Mouse (Mus musculus): Measurements from ENCODE around the gene Csnk2a1. TPM values are rescaled to one million over a fixed set of nuclear protein-coding genes. Genes with fewer than 3 reads are reported as not detected.

The Csnk2a1 gene
- polyA plus RNA-seq, 1 experiment: 10.1 TPM

DNA sequence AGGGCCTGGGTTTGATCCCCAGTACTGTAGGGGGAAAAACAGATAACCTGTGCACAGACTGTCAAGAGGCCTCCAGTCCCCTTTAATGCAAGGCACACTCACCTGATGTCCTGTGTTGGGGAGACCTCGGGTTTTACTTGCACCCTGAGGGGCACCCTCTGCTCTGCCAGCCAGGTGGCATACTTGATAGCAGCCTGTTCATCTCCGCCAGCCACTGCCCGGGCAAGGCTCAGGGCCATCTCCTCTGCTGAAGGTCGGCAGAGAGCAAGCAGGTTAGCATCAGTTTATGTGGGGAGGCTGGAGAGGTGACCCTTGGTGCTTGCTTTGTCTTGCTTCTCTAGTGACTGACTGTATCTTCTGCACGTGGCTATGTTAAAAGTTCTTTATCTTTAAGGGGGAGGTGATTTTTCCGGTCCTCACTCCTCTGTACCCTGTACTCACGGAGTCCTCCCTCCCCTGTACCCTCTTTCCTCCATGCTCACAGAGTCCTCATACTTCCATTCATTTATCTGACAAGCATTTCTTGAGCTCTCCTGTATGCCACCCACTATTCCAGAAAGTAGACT, 104.3 kb downstream of the Csnk2a1 start:
- no peak overlapping the region for H3K27ac ChIP-seq (ENCODE audit: insufficient read depth, low read depth, low read length)
- H3K4me3 ChIP-seq (ENCODE audit: low read depth, low read length): peak overlapping the region; percentile 30
- 23% methylated on average over 7 of the region's 7 CpGs for WGBS
- H3K36me3 ChIP-seq (ENCODE audit: control insufficient read depth, insufficient read depth, low read length): peaks cover 20% of the 10 kb centered on the region
- TF ChIP-seq POLR2A (IDR thresholded peaks at IDR 0.05; ENCODE audit: low read depth, low read length) (no peak), CTCF (IDR thresholded peaks at IDR 0.05; ENCODE audit: extremely low read depth, insufficient read length, insufficient replicate concordance, low read depth, low read length) (no peak)
- no peaks in the 10 kb centered on the region for H3K27me3 ChIP-seq (ENCODE audit: control insufficient read depth, insufficient read depth, low read length)
- H3K4me1 ChIP-seq (ENCODE audit: control insufficient read depth, insufficient read depth, insufficient read length, low read length): peaks cover 14% of the 10 kb centered on the region

Other genes with a start within 250 kb of the Csnk2a1 start
- 10.7 and 14.0 TPM in 2 replicates for gene Fam110a, start 246.6 kb upstream of the Csnk2a1 start, polyA plus RNA-seq (2012; rRNA removed)
- 26.8 and 274 TPM in 2 replicates for gene Slc52a3, start 230.3 kb upstream of the Csnk2a1 start, polyA plus RNA-seq (2012; rRNA removed)
- 0.03 TPM in 1 of 2 replicates, not detected in the other for gene Scrt2, start 145.3 kb upstream of the Csnk2a1 start, polyA plus RNA-seq (2012; rRNA removed)
- 184 and 579 TPM in 2 replicates for gene Srxn1, start 121.3 kb upstream of the Csnk2a1 start, polyA plus RNA-seq (2012; rRNA removed)
- gene Tcf15, start 83.3 kb upstream of the Csnk2a1 start, polyA plus RNA-seq (2012; rRNA removed): 5.6 and 6.4 TPM in 2 replicates
- 23.4 and 49.6 TPM in 2 replicates for gene Tbc1d20, start 67.0 kb downstream of the Csnk2a1 start, polyA plus RNA-seq (2012; rRNA removed)
- gene Rbck1, start 105.8 kb downstream of the Csnk2a1 start, polyA plus RNA-seq (2012; rRNA removed): 185 and 340 TPM in 2 replicates
- 5.1 and 23.5 TPM in 2 replicates for gene Trib3, start 117.2 kb downstream of the Csnk2a1 start, polyA plus RNA-seq (2012; rRNA removed)
- 0.36 and 0.51 TPM in 2 replicates for gene Nrsn2, start 149.8 kb downstream of the Csnk2a1 start, polyA plus RNA-seq (2012; rRNA removed)
- 1.8 and 3.2 TPM in 2 replicates for gene Sox12, start 171.2 kb downstream of the Csnk2a1 start, polyA plus RNA-seq (2012; rRNA removed)
- 0.77 and 1.9 TPM in 2 replicates for gene Zcchc3, start 188.2 kb downstream of the Csnk2a1 start, polyA plus RNA-seq (2012; rRNA removed)
- not detected in 2 replicates for gene 6820408C15Rik, start 188.7 kb downstream of the Csnk2a1 start, polyA plus RNA-seq (2012; rRNA removed)
- not detected in 2 replicates for gene Defb23, start 237.8 kb downstream of the Csnk2a1 start, polyA plus RNA-seq (2012; rRNA removed)